Mouse (Mus musculus): ENCODE measurements around the gene Bcas3. TPM values are rescaled to one million over a fixed set of nuclear protein-coding genes. Genes with fewer than 3 reads are reported as not detected.

Bcas3 gene
- polyA plus RNA-seq, 1 experiment from 2014 or later = 44.3 TPM

DNA sequence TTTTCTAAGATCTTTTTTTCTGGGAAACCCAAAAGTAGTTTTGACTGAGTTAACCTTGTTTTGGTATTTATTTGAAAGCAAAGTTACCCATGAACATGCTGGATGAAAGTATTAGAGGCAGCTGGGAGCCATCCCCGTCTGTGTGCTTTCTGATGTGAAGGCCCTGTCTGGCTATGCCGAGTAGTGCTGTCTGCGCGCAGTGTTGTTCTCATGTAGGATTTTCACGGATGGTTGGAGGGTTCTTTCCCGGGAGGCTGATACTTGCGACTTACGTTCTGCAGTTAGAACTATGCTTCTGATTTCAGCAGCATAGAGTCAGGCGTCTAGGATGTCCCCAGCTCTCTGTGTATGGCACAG, 39.9 kb downstream of the Bcas3 start:
- H3K27me3 ChIP-seq (ENCODE audit: control insufficient read depth, insufficient read depth, low read length) = no peaks in the 10 kb centered on the region
- WGBS = 48% methylated on average over 9 of the region's 9 CpGs
- H3K9me3 ChIP-seq (ENCODE audit: control insufficient read depth, low read length) = no peaks in the 10 kb centered on the region
- no peak overlapping the region for H3K4me3 ChIP-seq (ENCODE audit: low read depth, low read length)
- H3K4me2 ChIP-seq (ENCODE audit: low read depth) = no peak overlapping the region
- no peaks in the 10 kb centered on the region for H3K36me3 ChIP-seq (ENCODE audit: control insufficient read depth, insufficient read depth, low read length)
- no peak overlapping the region for H3K9ac ChIP-seq (ENCODE audit: low read length)
- H3K27ac ChIP-seq (ENCODE audit: low read depth, low read length) = no peak overlapping the region
- ATAC-seq (ENCODE audit: insufficient read depth, low FRiP score, low TSS enrichment) (no peak), DNase-seq (ENCODE audit: low spot score) (peak; percentile 10)
- no peaks in the 10 kb centered on the region for H3K4me1 ChIP-seq (ENCODE audit: control insufficient read depth, insufficient read depth, low read length)

DNA sequence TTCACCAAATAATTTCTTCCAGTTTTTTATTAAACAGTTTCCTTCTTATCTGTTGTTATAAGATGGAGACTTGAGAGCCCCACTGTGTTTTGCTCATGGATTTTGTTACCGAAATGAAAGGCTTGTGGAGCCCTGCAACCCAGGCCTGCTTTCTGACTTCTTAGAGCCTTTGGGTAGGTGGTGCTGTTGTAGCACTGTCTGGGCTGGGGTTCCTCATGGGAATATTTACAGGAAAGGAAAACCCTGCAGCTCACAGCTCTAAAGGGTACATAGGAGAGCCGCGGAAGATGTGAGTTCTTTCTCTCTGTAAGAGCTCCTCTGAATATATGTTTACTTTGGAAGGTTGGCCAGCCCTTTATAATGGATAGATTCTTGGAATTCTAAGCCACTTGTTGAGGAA, 41.0 kb downstream of the Bcas3 start:
- DNase-seq (ENCODE audit: low spot score) (peak; percentile 15), ATAC-seq (ENCODE audit: insufficient read depth, low FRiP score, low TSS enrichment) (no peak)
- no peaks in the 10 kb centered on the region for H3K36me3 ChIP-seq (ENCODE audit: control insufficient read depth, insufficient read depth, low read length)
- no peak overlapping the region for H3K27ac ChIP-seq (ENCODE audit: low read depth, low read length)
- H3K9me3 ChIP-seq (ENCODE audit: control insufficient read depth, low read length) = no peaks in the 10 kb centered on the region
- WGBS = 67% methylated on average over 3 of the region's 3 CpGs
- no peak overlapping the region for H3K9ac ChIP-seq (ENCODE audit: low read length)
- no peaks in the 10 kb centered on the region for H3K4me1 ChIP-seq (ENCODE audit: control insufficient read depth, insufficient read depth, low read length)
- no peak overlapping the region for H3K4me2 ChIP-seq (ENCODE audit: low read depth)
- no peaks in the 10 kb centered on the region for H3K27me3 ChIP-seq (ENCODE audit: control insufficient read depth, insufficient read depth, low read length)
- H3K4me3 ChIP-seq (ENCODE audit: low read depth, low read length) = no peak overlapping the region

DNA sequence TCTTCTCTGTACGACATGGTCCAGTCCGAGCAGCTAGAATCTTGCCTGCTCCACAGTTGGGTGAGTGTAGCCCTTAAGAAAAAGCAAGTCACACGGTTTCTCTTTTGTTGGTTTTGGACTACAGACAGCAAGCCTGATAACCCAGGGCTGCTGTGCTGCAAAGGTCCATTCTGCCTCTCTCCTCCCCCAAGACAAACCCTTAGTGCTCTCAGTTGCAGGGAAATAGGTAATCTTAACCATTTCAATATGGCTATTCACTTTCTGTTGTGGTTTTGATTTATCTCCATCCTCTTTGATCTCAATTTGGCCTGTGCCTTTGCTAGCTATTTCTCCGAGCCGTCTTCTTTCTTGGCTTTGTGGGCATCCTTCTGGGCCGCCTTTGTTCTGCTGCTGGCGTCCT, 42.4 kb downstream of the Bcas3 start:
- Histone ChIP-seq H3K4me1 (ENCODE audit: control insufficient read depth, insufficient read depth, low read length) (no peaks in the 10 kb centered on the region), H3K4me3 (ENCODE audit: low read depth, low read length) (no peak overlapping the region), H3K4me2 (ENCODE audit: low read depth) (no peak overlapping the region), H3K27ac (ENCODE audit: low read depth, low read length) (no peak overlapping the region), H3K36me3 (ENCODE audit: control insufficient read depth, insufficient read depth, low read length) (no peaks in the 10 kb centered on the region), H3K27me3 (ENCODE audit: control insufficient read depth, insufficient read depth, low read length) (no peaks in the 10 kb centered on the region), H3K9ac (ENCODE audit: low read length) (no peak overlapping the region), H3K9me3 (ENCODE audit: control insufficient read depth, low read length) (no peaks in the 10 kb centered on the region)
- DNase-seq (ENCODE audit: low spot score) = peak; percentile 13
- WGBS = 35% methylated on average over 7 of the region's 7 CpGs
- ATAC-seq (ENCODE audit: insufficient read depth, low FRiP score, low TSS enrichment) = no peak

- ATAC-seq (ENCODE audit: insufficient read depth, low FRiP score, low TSS enrichment) (no peak), DNase-seq (ENCODE audit: low spot score) (no peak)
- 82% methylated on average over 3 of the region's 3 CpGs for WGBS
- H3K9me3 ChIP-seq (ENCODE audit: control insufficient read depth, low read length) = no peaks in the 10 kb centered on the region
- no peak overlapping the region for H3K9ac ChIP-seq (ENCODE audit: low read length)
- H3K4me2 ChIP-seq (ENCODE audit: low read depth) = no peak overlapping the region
- no peak overlapping the region for H3K4me3 ChIP-seq (ENCODE audit: low read depth, low read length)
- H3K36me3 ChIP-seq (ENCODE audit: control insufficient read depth, insufficient read depth, low read length) = no peaks in the 10 kb centered on the region
- no peak overlapping the region for H3K27ac ChIP-seq (ENCODE audit: low read depth, low read length)
- no peaks in the 10 kb centered on the region for H3K27me3 ChIP-seq (ENCODE audit: control insufficient read depth, insufficient read depth, low read length)
- no peaks in the 10 kb centered on the region for H3K4me1 ChIP-seq (ENCODE audit: control insufficient read depth, insufficient read depth, low read length)
Observed at GRCm38 (mm10) chr11:85406531-85406930, 53.6 kb downstream of the Bcas3 start.

GRCm38 (mm10) chr11:85407700-85408099, 54.7 kb downstream of the Bcas3 start:
- WGBS = 67% methylated on average over 3 of the region's 3 CpGs
- H3K4me1 ChIP-seq (ENCODE audit: control insufficient read depth, insufficient read depth, low read length) = no peaks in the 10 kb centered on the region
- no peak for ATAC-seq (ENCODE audit: insufficient read depth, low FRiP score, low TSS enrichment)

DNA sequence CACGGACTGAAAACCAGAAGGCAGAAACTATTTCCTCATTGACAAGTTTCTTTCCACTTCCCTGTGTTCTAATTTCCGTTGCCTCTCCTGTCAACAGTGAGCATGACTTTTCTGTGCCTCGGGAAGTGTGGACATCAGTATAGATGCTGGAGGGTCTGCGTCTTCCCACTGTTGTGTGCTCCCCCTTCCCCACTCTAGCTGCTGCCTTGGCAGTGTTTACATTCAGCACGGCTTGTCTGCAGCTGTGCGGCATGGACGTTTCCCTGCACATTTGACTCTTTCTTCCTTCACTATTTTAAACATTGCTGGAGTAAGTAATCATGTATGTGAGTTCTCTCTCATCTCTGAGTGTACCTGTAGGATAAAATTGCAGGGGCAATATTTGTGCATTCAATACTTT, 59.4 kb downstream of the Bcas3 start:
- no peak overlapping the region for H3K4me3 ChIP-seq (ENCODE audit: low read depth, low read length)
- no peaks in the 10 kb centered on the region for H3K4me1 ChIP-seq (ENCODE audit: control insufficient read depth, insufficient read depth, low read length)
- no peak for ATAC-seq (ENCODE audit: insufficient read depth, low FRiP score, low TSS enrichment)
- no peak overlapping the region for H3K4me2 ChIP-seq (ENCODE audit: low read depth)
- no peak overlapping the region for H3K9ac ChIP-seq (ENCODE audit: low read length)
- 63% methylated on average over 7 of the region's 7 CpGs for WGBS
- H3K9me3 ChIP-seq (ENCODE audit: control insufficient read depth, low read length) = no peaks in the 10 kb centered on the region
- H3K27me3 ChIP-seq (ENCODE audit: control insufficient read depth, insufficient read depth, low read length) = no peaks in the 10 kb centered on the region
- H3K36me3 ChIP-seq (ENCODE audit: control insufficient read depth, insufficient read depth, low read length) = no peaks in the 10 kb centered on the region
- DNase-seq (ENCODE audit: low spot score) = no peak
- H3K27ac ChIP-seq (ENCODE audit: low read depth, low read length) = no peak overlapping the region

More at GRCm38 (mm10) chr11:85407700-85408099, 54.7 kb downstream of the Bcas3 start:
- no peak overlapping the region for H3K4me2 ChIP-seq (ENCODE audit: low read depth)
- no peaks in the 10 kb centered on the region for H3K27me3 ChIP-seq (ENCODE audit: control insufficient read depth, insufficient read depth, low read length)
- no peak overlapping the region for H3K4me3 ChIP-seq (ENCODE audit: low read depth, low read length)
- no peak for DNase-seq (ENCODE audit: low spot score)
- no peak overlapping the region for H3K9ac ChIP-seq (ENCODE audit: low read length)
- H3K36me3 ChIP-seq (ENCODE audit: control insufficient read depth, insufficient read depth, low read length) = no peaks in the 10 kb centered on the region
- H3K27ac ChIP-seq (ENCODE audit: low read depth, low read length) = no peak overlapping the region
- H3K9me3 ChIP-seq (ENCODE audit: control insufficient read depth, low read length) = no peaks in the 10 kb centered on the region

DNA sequence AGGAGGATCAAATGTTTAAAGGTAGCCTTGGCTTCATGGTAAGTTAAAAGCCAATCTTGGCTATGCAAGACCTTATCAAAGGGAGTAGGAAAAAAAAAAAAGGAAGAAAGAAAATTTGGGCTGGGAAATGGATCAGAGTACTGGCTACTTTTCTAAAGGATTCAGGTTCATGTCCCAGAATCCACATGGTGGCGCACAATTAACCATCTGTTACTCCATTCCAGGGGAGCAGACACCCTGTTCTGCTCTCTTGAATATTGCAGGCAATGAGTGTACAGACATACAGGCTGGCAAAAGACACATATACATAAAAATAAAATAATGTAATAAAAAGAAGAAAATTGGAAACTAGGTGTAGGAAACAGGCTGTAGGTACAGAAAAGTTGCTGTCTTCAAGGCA, 61.5 kb downstream of the Bcas3 start:
- Histone ChIP-seq H3K4me2 (ENCODE audit: low read depth) (no peak overlapping the region), H3K9ac (ENCODE audit: low read length) (no peak overlapping the region), H3K4me3 (ENCODE audit: low read depth, low read length) (no peak overlapping the region), H3K36me3 (ENCODE audit: control insufficient read depth, insufficient read depth, low read length) (no peaks in the 10 kb centered on the region), H3K27ac (ENCODE audit: low read depth, low read length) (no peak overlapping the region), H3K9me3 (ENCODE audit: control insufficient read depth, low read length) (no peaks in the 10 kb centered on the region), H3K4me1 (ENCODE audit: control insufficient read depth, insufficient read depth, low read length) (no peaks in the 10 kb centered on the region), H3K27me3 (ENCODE audit: control insufficient read depth, insufficient read depth, low read length) (no peaks in the 10 kb centered on the region)
- no peak for ATAC-seq (ENCODE audit: insufficient read depth, low FRiP score, low TSS enrichment)
- 88% methylated on average over 1 of the region's 1 CpGs for WGBS
- DNase-seq (ENCODE audit: low spot score) = no peak

DNA sequence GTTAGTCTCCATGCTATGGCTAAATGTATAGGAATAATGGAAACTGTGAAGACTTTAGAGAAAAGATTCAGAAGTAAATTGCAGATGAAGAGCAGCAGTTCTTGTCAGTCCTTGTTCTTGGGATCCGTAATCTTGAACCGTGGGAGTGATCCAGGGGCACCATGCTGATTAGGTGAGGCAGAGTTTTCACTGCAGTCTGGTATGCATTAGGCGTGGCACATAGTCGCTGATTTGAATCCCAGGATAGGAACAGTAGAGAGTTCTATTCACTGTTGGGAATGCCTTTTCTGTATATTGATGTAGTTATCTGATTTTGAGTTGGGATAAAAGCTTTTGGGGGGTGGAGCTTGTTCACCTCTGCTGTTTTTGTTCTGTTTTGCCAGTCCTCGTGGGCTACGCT, 74.4 kb downstream of the Bcas3 start:
- Histone ChIP-seq H3K36me3 (ENCODE audit: control insufficient read depth, insufficient read depth, low read length) (no peaks in the 10 kb centered on the region), H3K9ac (ENCODE audit: low read length) (no peak overlapping the region), H3K27me3 (ENCODE audit: control insufficient read depth, insufficient read depth, low read length) (no peaks in the 10 kb centered on the region), H3K4me3 (ENCODE audit: low read depth, low read length) (no peak overlapping the region), H3K4me1 (ENCODE audit: control insufficient read depth, insufficient read depth, low read length) (no peaks in the 10 kb centered on the region), H3K9me3 (ENCODE audit: control insufficient read depth, low read length) (no peaks in the 10 kb centered on the region), H3K4me2 (ENCODE audit: low read depth) (no peak overlapping the region), H3K27ac (ENCODE audit: low read depth, low read length) (no peak overlapping the region)
- 81% methylated on average over 6 of the region's 6 CpGs for WGBS
- DNase-seq (ENCODE audit: low spot score) (no peak), ATAC-seq (ENCODE audit: insufficient read depth, low FRiP score, low TSS enrichment) (no peak)

- Histone ChIP-seq H3K4me3 (ENCODE audit: low read depth, low read length) (no peak overlapping the region), H3K4me1 (ENCODE audit: control insufficient read depth, insufficient read depth, low read length) (no peaks in the 10 kb centered on the region), H3K27me3 (ENCODE audit: control insufficient read depth, insufficient read depth, low read length) (no peaks in the 10 kb centered on the region), H3K36me3 (ENCODE audit: control insufficient read depth, insufficient read depth, low read length) (no peaks in the 10 kb centered on the region), H3K9ac (ENCODE audit: low read length) (no peak overlapping the region), H3K9me3 (ENCODE audit: control insufficient read depth, low read length) (no peaks in the 10 kb centered on the region), H3K4me2 (ENCODE audit: low read depth) (no peak overlapping the region), H3K27ac (ENCODE audit: low read depth, low read length) (no peak overlapping the region)
- ATAC-seq (ENCODE audit: insufficient read depth, low FRiP score, low TSS enrichment) (no peak), DNase-seq (ENCODE audit: low spot score) (no peak)
- 61% methylated on average over 3 of the region's 3 CpGs for WGBS
Observed at GRCm38 (mm10) chr11:85428227-85428626, 75.3 kb downstream of the Bcas3 start.
